Mouse (Mus musculus): ENCODE measurements at regions not wholly inside any gene's neighbourhood (a gene's known extent, or its start where the extent isn't known, plus 50 kb on each side); places are given as distances from the start of the nearest gene placed in this dataset.
"Not testable (repeated sequence)": the region's sequence is repeated elsewhere in the genome, so short reads cannot be mapped to it uniquely, and the experiment has no call there.

DNA sequence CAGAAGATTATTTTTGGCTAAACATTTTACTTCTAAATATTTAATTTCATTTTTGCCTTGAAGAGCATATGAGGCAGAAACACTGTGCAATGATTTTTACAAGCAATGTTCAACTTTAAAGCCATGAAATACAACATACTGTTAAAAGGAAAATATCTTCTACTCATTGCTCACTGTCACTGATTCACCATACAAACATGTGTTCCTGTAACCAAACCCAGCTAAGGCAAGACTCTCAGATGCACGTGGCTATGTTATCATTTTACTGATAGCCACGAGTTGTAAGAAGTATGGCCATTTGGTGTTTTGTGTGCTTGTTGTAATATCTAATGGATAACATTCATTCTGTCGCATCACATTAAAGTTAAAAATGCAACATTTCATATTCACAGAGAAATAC, 287.3 kb upstream of the Adamts5 start:
- Histone ChIP-seq H3K4me3 (replicated peaks; ENCODE audit: low read length) (no peak overlapping the region), H3K36me3 (ENCODE audit: control insufficient read depth, insufficient read depth, low read length) (no peaks in the 10 kb centered on the region), H3K27me3 (ENCODE audit: control insufficient read depth, insufficient read depth, low read length) (no peaks in the 10 kb centered on the region), H3K4me1 (ENCODE audit: control insufficient read depth, insufficient read depth, low read length) (no peaks in the 10 kb centered on the region), H3K27ac (ENCODE audit: low read length) (no peak overlapping the region), H3K9me3 (replicated peaks; ENCODE audit: control insufficient read depth, low read length) (no peaks in the 10 kb centered on the region), H3K9ac (ENCODE audit: low read length) (no peak overlapping the region), H3K4me2 (ENCODE audit: low read depth, low read length) (no peak overlapping the region)
- ATAC-seq (ENCODE audit: insufficient read depth, low FRiP score): no peak
- 72% methylated on average over 3 of the region's 3 CpGs for WGBS

DNA sequence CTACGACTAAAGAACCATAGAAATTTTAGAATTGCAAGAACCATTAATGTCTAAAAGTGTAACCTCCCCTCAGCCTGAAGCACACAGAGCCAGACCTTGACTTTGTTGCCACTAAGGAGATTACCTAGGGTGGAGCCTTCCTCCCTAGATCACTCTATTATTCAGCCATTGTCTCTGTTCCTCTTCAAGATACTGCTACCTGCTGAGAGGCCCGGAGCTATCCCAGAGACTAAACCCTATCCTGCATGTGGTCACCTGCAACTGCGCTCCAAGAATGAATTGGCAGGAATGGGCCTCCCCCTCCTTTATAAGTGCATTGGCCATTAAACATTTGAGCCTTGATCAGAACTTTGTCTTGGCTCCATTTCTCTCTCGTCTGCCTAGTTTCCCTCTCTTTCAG, 286.0 kb upstream of the Adamts5 start:
- H3K36me3 ChIP-seq (ENCODE audit: control insufficient read depth, insufficient read depth, low read length); ATAC-seq (ENCODE audit: insufficient read depth, low FRiP score); H3K27me3 ChIP-seq (ENCODE audit: control insufficient read depth, insufficient read depth, low read length); H3K4me2 ChIP-seq (ENCODE audit: low read depth, low read length); H3K27ac ChIP-seq (ENCODE audit: low read length); H3K9ac ChIP-seq (ENCODE audit: low read length); H3K9me3 ChIP-seq (replicated peaks; ENCODE audit: control insufficient read depth, low read length); H3K4me3 ChIP-seq (replicated peaks; ENCODE audit: low read length); H3K4me1 ChIP-seq (ENCODE audit: control insufficient read depth, insufficient read depth, low read length): not testable (repeated sequence)
- 74% methylated on average over 4 of the region's 4 CpGs for WGBS

DNA sequence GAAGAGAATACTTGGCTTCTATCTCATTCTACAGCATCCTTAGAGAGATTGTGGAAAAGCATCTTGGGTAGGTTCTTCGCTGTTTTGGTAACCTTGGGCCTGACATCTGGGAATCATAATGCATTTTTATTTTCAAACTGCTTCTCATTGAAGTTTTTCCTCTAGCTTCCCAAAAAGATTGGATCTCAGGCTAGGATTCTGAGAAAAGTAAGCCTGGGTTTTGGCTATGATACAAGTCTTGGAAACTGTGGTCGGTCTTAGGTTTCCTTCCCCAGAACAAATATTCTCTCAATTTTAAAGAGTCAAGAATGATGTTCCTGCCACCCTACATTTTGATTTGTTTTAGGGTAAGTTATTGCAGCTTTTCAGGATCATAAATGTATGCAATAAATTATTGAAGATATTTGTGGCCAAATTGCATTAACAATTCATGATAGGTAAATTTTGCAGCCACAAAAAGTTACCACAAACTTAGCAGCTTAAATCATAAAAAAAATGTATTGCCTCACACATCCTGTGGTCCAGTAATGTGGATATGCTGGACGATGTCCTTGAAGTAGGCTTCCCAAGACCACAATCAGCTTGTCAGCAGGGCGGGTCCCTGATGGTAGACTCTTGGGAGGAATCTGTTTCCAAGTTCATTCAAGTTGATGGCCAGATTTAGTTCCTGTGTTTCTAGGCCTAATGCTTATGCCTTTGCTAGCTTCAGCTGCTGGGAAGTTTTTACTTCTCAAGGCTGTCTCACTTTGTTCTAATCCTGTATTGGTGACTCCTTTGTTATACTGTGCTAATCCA, 257.6 kb upstream of the Adamts5 start:
- no peak overlapping the region for H3K4me3 ChIP-seq (replicated peaks; ENCODE audit: low read length)
- H3K4me2 ChIP-seq (ENCODE audit: low read depth, low read length): no peak overlapping the region
- no peak overlapping the region for H3K9ac ChIP-seq (ENCODE audit: low read length)
- no peaks in the 10 kb centered on the region for H3K27me3 ChIP-seq (ENCODE audit: control insufficient read depth, insufficient read depth, low read length)
- no peaks in the 10 kb centered on the region for H3K4me1 ChIP-seq (ENCODE audit: control insufficient read depth, insufficient read depth, low read length)
- no peak overlapping the region for H3K27ac ChIP-seq (ENCODE audit: low read length)
- WGBS: 78% methylated on average over 4 of the region's 4 CpGs
- no peak for ATAC-seq (ENCODE audit: insufficient read depth, low FRiP score)
- no peaks in the 10 kb centered on the region for H3K36me3 ChIP-seq (ENCODE audit: control insufficient read depth, insufficient read depth, low read length)
- no peaks in the 10 kb centered on the region for H3K9me3 ChIP-seq (replicated peaks; ENCODE audit: control insufficient read depth, low read length)

DNA sequence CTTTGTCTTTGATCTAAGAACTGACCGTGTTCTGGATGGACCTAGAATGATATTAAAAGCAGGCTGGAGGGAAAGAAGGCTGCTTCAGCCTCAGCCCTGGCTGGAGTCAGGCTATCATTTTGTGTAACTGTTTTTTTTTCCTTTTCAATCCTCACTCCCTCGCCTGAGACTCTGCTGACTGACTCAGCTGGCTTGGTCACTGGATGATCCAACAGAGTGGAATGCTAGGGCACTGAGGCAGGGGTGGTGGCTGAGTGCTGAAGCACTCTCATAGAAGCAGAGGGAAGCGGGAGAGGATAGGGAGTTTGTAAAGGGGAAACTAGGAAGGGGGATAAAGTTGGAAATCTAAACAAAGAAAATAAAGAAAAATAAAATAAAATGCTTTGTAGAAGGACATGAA, 236.5 kb upstream of the Adamts5 start:
- Histone ChIP-seq H3K4me2 (ENCODE audit: low read depth, low read length) (no peak overlapping the region), H3K4me3 (replicated peaks; ENCODE audit: low read length) (no peak overlapping the region), H3K9me3 (replicated peaks; ENCODE audit: control insufficient read depth, low read length) (no peaks in the 10 kb centered on the region), H3K36me3 (ENCODE audit: control insufficient read depth, insufficient read depth, low read length) (no peaks in the 10 kb centered on the region), H3K4me1 (ENCODE audit: control insufficient read depth, insufficient read depth, low read length) (no peaks in the 10 kb centered on the region), H3K9ac (ENCODE audit: low read length) (no peak overlapping the region), H3K27me3 (ENCODE audit: control insufficient read depth, insufficient read depth, low read length) (no peaks in the 10 kb centered on the region), H3K27ac (ENCODE audit: low read length) (no peak overlapping the region)
- no peak for ATAC-seq (ENCODE audit: insufficient read depth, low FRiP score)
- 63% methylated on average over 3 of the region's 3 CpGs for WGBS

DNA sequence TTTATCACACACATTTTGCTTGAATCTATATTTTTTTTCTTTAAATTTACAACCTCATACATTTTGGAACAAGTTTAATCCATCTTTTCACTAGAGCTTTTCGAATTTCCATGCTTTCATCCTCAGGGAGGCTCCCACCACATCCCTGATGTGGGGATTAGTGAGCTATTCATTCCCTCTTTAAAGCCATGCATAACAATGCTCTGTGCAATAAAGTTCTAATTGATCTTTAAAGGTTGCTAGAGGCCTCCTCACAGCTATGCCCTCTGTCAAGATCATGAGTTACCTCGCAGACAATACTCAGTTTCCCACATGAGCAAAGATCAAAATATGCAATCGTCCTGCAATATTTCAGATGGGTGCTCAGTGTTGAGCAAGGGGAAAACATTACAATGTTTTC, 234.5 kb upstream of the Adamts5 start:
- WGBS: 61% methylated on average over 3 of the region's 3 CpGs
- no peak for ATAC-seq (ENCODE audit: insufficient read depth, low FRiP score)
- Histone ChIP-seq H3K27me3 (ENCODE audit: control insufficient read depth, insufficient read depth, low read length) (no peaks in the 10 kb centered on the region), H3K9me3 (replicated peaks; ENCODE audit: control insufficient read depth, low read length) (no peaks in the 10 kb centered on the region), H3K4me2 (ENCODE audit: low read depth, low read length) (no peak overlapping the region), H3K9ac (ENCODE audit: low read length) (no peak overlapping the region), H3K4me1 (ENCODE audit: control insufficient read depth, insufficient read depth, low read length) (no peaks in the 10 kb centered on the region), H3K36me3 (ENCODE audit: control insufficient read depth, insufficient read depth, low read length) (no peaks in the 10 kb centered on the region), H3K4me3 (replicated peaks; ENCODE audit: low read length) (no peak overlapping the region), H3K27ac (ENCODE audit: low read length) (no peak overlapping the region)

DNA sequence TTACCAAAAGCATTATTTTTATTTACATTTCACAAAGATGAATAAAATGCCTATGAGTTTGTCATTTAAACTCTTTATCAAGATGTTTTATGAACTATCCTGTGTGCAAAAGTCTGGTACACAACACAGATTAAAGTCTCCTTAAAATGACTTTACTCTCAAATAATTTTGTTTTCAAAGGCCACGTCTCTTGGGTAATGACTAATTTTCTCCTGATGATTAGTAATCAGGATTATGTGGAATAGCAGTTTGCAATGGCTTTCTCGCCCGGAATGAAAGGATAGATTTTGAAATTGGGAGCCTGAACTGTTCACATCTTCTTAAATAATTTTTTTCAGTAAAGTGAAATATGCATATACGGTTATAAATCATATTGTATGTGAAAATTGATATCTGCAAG, 225.8 kb upstream of the Adamts5 start:
- Histone ChIP-seq H3K9me3 (replicated peaks; ENCODE audit: control insufficient read depth, low read length) (no peaks in the 10 kb centered on the region), H3K27me3 (ENCODE audit: control insufficient read depth, insufficient read depth, low read length) (no peaks in the 10 kb centered on the region), H3K4me3 (replicated peaks; ENCODE audit: low read length) (no peak overlapping the region), H3K9ac (ENCODE audit: low read length) (no peak overlapping the region), H3K36me3 (ENCODE audit: control insufficient read depth, insufficient read depth, low read length) (no peaks in the 10 kb centered on the region), H3K4me2 (ENCODE audit: low read depth, low read length) (no peak overlapping the region), H3K27ac (ENCODE audit: low read length) (no peak overlapping the region), H3K4me1 (ENCODE audit: control insufficient read depth, insufficient read depth, low read length) (no peaks in the 10 kb centered on the region)
- WGBS: 83% methylated on average over 4 of the region's 4 CpGs
- no peak for ATAC-seq (ENCODE audit: insufficient read depth, low FRiP score)

DNA sequence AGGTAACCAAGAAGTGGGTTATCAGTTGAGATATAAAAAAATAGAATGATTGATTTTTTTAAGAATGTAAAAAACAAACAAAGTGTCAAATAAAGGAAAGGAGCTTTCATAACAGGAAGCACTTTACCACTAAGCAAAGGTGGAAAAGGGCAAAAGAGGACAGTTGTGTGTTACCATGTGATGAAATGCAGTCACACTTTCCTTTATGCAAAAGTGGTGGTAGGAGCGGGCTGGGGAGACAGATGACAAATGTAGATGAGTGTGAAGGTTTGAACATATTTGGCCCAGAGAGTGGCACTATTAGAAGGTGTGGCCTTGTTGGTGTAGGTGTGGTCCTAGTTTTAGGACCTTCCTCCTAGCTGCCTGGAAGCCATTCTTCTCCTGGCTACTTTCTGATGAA, 222.6 kb upstream of the Adamts5 start:
- H3K27me3 ChIP-seq (ENCODE audit: control insufficient read depth, insufficient read depth, low read length): no peaks in the 10 kb centered on the region
- no peaks in the 10 kb centered on the region for H3K9me3 ChIP-seq (replicated peaks; ENCODE audit: control insufficient read depth, low read length)
- H3K36me3 ChIP-seq (ENCODE audit: control insufficient read depth, insufficient read depth, low read length): no peaks in the 10 kb centered on the region
- H3K9ac ChIP-seq (ENCODE audit: low read length): no peak overlapping the region
- no peak for ATAC-seq (ENCODE audit: insufficient read depth, low FRiP score)
- no peak overlapping the region for H3K27ac ChIP-seq (ENCODE audit: low read length)
- H3K4me1 ChIP-seq (ENCODE audit: control insufficient read depth, insufficient read depth, low read length): no peaks in the 10 kb centered on the region
- WGBS: 84% methylated on average over 1 of the region's 1 CpGs
- no peak overlapping the region for H3K4me3 ChIP-seq (replicated peaks; ENCODE audit: low read length)
- no peak overlapping the region for H3K4me2 ChIP-seq (ENCODE audit: low read depth, low read length)

DNA sequence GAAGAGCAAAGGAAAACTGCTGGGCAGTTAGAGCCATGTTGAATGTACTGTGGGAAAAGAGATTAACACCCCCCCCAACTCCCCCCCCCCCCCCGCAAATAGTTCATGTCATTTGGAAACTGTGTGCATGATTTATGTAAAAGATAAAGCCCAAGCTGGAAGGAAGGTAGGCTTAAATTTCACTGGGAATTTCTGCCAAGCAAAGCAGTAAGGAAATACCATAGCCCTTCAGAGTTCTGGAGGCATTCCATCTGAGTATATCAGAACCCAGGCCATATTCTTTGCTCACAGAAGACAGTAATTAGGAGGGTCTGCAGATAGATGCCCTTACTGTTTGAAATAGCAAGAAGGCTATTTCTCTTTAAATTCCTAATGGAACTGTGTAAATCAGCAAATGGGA, 221.3 kb upstream of the Adamts5 start:
- Histone ChIP-seq H3K9me3 (replicated peaks; ENCODE audit: control insufficient read depth, low read length) (no peaks in the 10 kb centered on the region), H3K9ac (ENCODE audit: low read length) (no peak overlapping the region), H3K4me1 (ENCODE audit: control insufficient read depth, insufficient read depth, low read length) (no peaks in the 10 kb centered on the region), H3K27me3 (ENCODE audit: control insufficient read depth, insufficient read depth, low read length) (no peaks in the 10 kb centered on the region), H3K27ac (ENCODE audit: low read length) (no peak overlapping the region), H3K36me3 (ENCODE audit: control insufficient read depth, insufficient read depth, low read length) (no peaks in the 10 kb centered on the region), H3K4me3 (replicated peaks; ENCODE audit: low read length) (no peak overlapping the region), H3K4me2 (ENCODE audit: low read depth, low read length) (no peak overlapping the region)
- ATAC-seq (ENCODE audit: insufficient read depth, low FRiP score): no peak
- WGBS: 29% methylated on average over 1 of the region's 1 CpGs

DNA sequence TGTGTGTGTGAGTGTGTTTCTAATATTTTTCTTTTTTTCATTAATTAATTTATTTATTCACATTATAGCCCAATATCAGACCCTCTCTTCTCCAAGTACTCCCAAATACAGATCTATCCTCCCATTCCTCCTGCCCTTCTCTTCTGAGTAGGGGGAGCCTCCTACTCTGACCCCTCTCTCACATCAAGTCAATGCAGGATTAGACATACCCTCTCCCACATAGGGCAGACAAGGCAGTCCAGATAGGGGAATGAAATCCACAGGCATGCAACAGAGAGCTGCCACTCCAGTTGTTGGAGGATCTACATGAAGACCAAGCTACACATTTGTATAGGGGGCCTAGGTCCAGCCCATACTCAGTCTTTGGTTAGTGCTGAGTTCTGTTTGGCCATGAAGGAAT, 216.3 kb upstream of the Adamts5 start:
- Histone ChIP-seq H3K9me3 (replicated peaks; ENCODE audit: control insufficient read depth, low read length) (no peaks in the 10 kb centered on the region), H3K9ac (ENCODE audit: low read length) (no peak overlapping the region), H3K4me2 (ENCODE audit: low read depth, low read length) (no peak overlapping the region), H3K27me3 (ENCODE audit: control insufficient read depth, insufficient read depth, low read length) (no peaks in the 10 kb centered on the region), H3K4me3 (replicated peaks; ENCODE audit: low read length) (no peak overlapping the region), H3K27ac (ENCODE audit: low read length) (no peak overlapping the region), H3K36me3 (ENCODE audit: control insufficient read depth, insufficient read depth, low read length) (no peaks in the 10 kb centered on the region), H3K4me1 (ENCODE audit: control insufficient read depth, insufficient read depth, low read length) (no peaks in the 10 kb centered on the region)
- no peak for ATAC-seq (ENCODE audit: insufficient read depth, low FRiP score)
